Mouse (Mus musculus) neural tube, postnatal 0 days (tissue): Measurements from ENCODE around the gene Tigar. TPM values are rescaled to one million over a fixed set of nuclear protein-coding genes. Genes with fewer than 3 reads are reported as not detected.

Experiments used
- polyA plus RNA-seq: library from polyadenylated mRNA; unstranded; fragments of >200 nt; fragmentation: Nextera tagmentation; extraction: Ambion mirVana; gene quantifications from 2 replicates; pipeline ENCODE4 v1.2.1, GENCODE M21; 2015

The Tigar gene
- polyA plus RNA-seq, result 4.9 and 7.2 TPM in 2 replicates

DNA sequence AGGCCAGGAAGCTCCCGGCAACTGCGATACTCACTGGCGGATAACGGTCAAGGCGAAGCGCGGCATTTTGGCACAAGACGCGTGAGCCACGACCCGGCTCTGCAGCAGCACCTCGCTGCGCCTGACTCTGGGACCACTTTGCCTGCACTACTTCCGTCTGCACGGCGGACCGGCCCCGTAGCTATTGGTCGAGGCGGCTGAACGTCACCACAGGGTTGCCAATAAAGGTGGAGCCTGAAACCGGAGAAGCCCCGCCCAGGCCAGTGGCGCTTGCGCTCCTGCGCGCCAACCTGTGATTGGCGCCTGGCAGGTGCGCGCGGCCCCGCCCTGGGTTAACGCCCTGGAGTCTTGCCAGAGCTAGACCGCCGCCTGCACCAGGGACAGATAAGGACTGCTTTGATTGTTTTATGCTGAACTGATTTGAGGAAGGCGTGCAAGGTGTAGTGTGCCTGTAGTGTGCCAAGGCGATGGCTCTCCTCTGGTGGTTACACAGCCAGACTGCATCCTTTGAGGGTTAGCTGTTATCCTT is at the start of gene Tigar:
TSS of gene Tigar (minus strand) at position 156 of the 529 bp plus-strand sequence.

DNA sequence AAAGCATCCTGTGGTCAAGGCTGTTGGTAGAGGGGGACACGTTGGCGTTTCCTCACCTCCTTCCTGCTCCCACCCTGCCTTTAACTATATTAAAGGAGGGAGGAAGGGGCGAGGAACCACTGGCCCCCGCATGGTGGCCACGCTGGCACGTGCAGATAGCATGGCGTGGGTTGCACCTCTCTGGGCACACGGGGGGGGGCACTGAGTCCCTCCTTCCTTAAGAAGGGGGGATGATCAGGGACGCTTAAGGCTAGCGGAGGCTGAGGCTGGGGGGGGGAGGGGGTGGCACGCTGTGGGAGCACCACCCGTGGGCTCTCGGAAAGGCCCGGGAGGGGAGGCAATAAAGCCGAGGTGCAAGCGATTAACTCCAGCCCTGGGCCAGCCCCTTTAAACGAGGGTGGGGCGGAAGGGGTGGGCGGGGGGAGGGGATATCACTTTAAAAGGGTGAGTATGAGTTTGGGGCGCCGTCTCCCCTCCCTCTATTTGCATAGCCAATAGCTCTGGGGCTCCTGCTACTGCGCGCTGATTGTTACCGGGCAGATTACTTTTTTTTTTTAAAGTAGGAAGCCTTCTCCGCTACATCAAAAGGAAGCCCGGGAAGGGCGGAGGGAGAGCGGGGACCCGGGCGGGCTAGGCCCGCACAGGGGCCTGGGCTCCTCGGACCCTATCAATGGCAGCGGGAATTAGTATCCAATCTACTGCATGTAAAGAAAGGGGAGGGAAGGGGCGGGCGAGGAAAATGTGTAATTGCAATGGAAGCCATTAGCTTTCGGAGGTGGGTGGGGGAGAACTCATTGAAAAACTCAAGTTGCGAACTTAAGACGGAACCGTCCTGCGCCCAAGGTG is 43.0 kb upstream of the Tigar start, which contains the start of gene Ccnd2:
TSS of gene Ccnd2 (minus strand) at position 88 of the 846 bp plus-strand sequence.

DNA sequence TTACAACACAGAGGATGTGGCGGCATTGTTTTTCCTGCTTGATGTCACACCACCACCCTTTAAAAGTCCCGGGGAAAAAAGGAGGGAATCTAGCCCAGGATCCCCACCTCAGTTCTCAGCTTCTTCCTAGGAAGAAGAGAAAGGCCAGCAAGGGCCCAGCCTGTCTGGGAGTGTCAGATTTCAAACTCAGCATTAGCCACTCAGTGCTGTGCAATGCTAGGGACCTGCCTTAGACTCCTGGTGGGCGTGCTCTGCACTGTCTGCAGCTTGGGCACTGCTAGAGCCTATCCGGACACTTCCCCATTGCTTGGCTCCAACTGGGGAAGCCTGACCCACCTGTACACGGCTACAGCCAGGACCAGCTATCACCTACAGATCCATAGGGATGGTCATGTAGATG is 36.5 kb downstream of the Tigar start, which contains the start of gene Fgf23:
TSS of gene Fgf23 (plus strand) at position 86 of the 400 bp plus-strand sequence.

Other genes with a start within 250 kb of the Tigar start
- 0.19 and 0.29 TPM in 2 replicates for gene Dyrk4, start 187.7 kb downstream of the Tigar start, polyA plus RNA-seq
- 6.1 and 9.2 TPM in 2 replicates for gene Rad51ap1, start 170.0 kb downstream of the Tigar start, polyA plus RNA-seq
- gene D6Wsu163e, start 169.6 kb downstream of the Tigar start, polyA plus RNA-seq, result 27.6 and 32.8 TPM in 2 replicates
- 0.03 TPM in 1 of 2 replicates, not detected in the other for gene Fgf6, start 94.0 kb downstream of the Tigar start, polyA plus RNA-seq
- gene Fgf23, start 36.7 kb downstream of the Tigar start, polyA plus RNA-seq, result 0.40 and 0.57 TPM in 2 replicates
- gene Ccnd2, start 42.6 kb upstream of the Tigar start, polyA plus RNA-seq, result 145 and 159 TPM in 2 replicates